Mouse (Mus musculus) fat pad, adult 2 months (tissue): Measurements from ENCODE around the gene Tfrc.
A peak's percentile ranks its signal among the peaks of the same experiment; 100 is the strongest.

Experiments used
- DNase-seq: peaks from one replicate; pipeline ENCODE4 v3.0.0-alpha.2; 2011; ENCODE audit warnings: low read depth, low spot score; ENCODE audit errors: extremely low read depth

Gene Tfrc

DNA sequence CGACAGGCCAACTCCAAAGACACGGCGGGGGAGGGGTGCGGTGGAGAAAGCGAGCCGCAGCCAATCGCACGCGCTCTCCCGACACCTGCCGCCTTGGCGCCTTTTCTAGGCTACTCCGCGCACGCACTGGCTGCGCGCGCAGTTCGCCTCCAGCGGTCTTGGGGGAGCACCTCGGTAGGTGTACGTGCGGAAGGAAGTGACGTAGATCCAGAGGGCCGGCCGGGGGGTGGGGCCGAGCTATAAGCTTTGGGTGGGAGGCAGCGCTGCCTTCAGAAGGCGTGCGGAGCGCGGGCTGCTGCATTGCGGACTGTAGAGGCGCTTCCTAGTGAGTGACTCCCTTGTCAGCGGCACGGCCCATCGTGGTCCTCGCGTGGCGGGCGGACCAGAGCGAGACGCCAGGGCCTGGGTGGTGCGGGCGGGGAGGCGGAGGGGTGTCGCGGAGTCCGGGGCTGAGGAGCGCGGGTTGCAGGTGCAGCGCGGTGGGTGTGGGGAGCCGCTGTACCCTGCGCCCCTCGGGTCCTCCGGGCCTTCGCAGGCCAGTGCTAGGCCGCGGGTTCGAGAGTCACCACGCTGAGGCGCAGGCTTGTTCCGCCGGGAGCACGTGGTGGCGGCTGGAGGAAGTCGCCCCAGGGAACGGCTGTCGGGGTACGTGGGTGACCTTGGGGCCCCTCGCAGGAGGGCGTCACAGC is at the start of gene Tfrc:
Gene Tfrc, plus strand, starts transcription at position 209 of the 689 bp plus-strand sequence.
- peak; percentile 66 for DNase-seq

DNA sequence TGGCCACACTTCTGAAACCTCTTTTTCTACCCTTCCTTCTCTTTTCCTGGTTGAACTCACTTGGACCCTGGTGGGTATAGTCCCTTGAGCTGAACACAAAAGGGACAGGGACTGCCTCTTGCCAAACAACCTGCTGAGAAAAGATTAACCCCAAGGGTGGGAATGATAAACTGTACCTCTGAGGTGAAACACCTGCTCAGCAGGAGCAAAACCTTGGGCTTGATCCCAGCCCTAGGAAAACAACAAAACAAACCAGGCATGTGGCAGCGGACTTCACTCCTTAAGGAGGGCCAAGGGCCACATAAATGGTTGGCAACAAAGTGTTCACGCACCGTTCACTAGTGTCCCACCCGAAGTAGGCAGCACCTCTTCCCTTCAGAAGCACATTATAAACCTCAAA is 49.2 kb upstream of the Tfrc start:
- DNase-seq = no peak

DNA sequence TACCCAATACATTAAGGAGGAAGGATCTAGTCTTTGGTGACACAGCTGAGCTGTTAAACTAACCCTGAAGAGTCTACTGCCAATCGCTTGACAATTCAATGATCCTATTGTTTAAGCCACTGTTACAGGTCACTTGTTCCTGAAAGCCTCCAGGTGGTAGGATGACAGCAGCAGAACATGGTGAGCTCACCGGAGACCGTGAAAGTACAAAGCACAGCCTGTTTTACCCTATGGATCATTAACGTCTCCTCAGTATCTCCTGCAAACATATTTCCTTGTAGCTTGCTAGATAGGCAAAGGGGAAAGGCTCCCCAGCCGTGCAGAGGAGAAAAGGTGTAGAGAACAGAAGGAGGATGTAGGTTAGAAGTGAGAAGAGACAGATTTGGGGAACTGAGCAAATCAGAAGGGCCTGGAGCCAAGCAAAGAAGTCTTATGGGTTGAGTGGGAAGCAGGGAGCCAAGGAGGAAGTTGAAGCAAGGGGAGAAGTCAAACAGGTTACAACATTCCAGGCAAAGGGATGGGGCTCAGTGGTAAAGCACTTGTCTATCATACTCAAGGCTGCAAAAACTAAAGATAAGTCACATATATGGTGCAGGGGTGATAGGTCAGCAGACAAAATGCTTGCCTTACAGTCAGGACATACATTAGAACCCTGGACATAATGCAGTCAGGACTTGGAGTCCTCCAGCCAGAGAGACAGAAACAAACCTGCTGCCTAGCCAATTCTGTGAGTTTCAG is 45.5 kb upstream of the Tfrc start:
- DNase-seq = peak; percentile 64

DNA sequence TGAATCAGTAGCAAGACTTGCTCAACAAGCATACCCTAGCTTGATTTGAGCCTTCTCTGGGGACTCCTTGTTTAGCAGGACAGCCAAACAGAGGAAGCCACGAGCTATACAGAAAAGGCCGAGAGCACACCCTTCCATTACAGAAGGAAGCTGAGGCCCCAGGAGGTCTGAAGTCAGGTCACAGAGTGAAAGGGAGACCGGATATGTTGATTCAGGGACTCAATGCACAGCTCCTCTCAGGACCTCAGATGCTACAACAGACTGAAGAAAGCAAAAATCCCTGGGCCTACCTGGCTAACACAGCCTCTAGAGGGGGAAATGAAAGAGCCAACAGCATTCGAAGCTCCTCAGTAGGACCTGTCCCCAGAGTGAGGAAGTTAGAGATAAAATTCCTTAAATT is 41.4 kb upstream of the Tfrc start:
- no peak for DNase-seq

DNA sequence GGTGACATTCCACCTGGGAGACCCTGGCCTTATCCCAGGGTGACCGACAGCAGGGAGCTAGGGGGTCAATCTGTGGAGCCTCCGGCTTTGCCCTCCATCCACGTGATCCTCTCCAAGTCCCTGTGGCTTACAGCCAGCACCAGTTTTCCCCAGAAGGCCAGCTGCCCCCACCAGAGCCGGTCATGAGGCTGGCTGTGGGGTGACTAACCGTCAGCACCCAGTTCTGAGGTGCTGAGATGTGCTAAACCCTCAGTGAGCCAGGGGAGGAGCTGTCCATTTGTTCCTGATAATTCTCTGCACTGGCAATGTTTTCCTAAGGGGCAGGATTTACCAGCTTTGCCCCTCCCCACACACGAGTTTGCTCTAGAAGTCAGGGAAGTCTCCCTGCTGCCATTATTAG is 40.3 kb upstream of the Tfrc start:
- DNase-seq = no peak

DNA sequence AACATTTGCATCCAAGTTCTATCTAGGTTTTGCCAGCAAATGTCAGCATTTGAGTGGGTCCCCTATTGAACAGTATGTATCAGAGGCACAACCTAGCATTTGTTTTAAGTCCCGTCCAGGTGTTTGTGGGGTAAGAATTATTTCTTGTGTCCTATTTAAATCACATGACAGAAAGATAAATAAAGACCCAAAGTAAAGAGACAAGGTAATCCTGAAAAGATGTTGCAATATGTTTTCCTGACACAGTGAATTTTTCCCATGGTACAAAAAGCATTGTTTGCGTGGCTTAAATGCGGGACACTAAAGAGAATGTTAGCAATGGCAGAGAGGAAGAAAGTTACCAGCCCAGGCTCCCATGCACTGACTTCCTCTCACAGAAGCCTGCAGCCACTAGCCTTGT is 38.7 kb upstream of the Tfrc start:
- no peak for DNase-seq

DNA sequence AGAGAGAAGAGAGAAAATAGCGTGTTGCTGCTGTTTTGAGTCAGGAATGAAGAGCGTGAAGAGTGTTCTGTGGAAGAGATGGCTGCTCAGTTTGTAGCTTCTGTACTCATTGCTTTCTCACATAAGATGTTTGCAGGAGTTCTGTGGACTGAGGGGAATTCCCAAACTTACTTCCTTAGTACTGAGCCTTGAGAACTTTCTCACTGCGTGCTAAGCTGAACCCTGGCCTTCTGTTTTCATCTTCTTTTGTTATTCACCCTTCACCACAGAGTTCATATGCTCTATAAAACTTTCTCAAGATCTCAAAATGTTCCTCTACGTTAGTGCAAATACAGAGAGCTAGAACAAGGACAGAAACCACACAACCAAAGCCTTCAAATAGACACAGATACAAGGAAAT is 36.2 kb upstream of the Tfrc start:
- no peak for DNase-seq

DNA sequence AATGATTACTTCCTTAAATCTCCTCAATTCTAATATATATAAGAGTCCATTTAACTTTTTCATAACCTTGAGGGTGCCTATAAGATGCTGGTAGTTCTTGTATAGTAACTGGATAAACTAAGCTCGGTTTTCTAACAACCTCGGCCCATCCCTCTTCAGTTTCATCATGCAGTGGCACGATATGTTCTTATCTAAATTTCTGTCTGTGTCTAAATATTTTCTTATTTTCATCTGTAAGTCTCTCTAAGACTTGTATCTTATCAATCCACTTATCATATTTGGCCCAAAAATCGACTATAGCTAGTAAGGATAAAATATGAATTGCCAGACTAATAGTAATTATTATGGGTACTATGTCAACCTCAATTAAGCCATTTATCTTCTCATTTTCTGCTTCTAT is 22.2 kb upstream of the Tfrc start:
- no peak for DNase-seq

DNA sequence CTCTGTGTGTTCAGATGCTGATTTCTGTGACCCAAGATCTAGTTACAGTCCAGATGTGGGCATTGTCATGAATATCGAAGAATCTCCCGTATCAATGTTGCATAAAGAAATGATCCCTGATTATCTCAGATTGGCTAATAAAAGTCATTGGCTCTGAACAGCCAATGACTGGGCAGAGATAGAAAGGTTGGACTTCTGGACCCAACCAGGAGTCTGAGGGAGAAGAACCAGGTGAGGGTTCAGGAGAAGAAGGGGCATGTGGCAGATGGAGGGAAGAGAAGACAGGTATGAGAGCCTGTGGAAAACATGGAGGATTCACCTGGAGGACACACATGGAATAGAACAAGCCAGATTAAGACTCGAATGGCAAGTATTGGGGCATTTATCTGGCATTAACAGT is 20.2 kb upstream of the Tfrc start:
- DNase-seq = no peak

DNA sequence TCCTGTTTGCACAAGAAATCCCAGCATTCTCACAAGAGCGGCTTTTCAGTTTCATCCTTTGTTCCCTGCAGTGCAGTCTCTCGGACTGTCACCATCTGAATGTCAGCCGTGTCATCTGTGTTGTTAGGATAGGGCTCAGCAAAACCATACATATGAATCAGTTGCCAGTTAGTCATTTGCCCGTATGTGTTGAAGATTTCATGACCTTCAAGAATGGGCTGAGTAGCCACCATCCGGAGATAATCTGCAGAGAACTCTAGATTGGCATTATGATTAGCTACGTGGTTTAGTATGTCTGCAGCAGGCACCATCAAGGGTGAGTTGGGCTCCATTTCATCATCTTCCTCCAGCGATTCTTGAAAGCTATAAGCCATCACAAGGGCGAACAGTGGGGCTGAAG is 17.2 kb upstream of the Tfrc start:
- no peak for DNase-seq

DNA sequence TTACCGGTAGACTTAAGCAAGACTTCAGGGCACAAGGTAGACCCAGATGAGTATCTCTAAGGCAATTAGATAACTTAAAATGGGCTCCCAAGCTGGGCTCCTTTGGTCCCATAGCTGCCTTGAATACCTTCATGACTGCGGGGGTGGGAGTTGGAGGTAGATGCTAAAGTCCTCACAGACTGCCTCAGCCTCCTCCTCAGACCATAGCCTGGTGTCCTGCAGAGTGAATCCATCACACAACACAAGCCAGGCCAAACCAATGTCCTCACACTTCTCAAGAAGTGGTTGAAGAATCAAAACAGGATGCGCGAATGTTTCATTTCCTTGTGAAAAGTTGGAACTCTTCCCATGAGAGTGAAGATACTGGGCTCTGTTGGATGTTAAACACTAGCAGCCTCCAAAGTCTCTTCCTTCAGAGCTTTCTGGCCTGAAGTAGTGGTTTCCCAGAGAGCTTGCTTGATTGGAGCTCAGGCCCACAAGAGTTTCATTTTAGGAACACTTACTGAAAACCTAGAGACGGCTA is 15.4 kb upstream of the Tfrc start:
- DNase-seq = no peak

DNA sequence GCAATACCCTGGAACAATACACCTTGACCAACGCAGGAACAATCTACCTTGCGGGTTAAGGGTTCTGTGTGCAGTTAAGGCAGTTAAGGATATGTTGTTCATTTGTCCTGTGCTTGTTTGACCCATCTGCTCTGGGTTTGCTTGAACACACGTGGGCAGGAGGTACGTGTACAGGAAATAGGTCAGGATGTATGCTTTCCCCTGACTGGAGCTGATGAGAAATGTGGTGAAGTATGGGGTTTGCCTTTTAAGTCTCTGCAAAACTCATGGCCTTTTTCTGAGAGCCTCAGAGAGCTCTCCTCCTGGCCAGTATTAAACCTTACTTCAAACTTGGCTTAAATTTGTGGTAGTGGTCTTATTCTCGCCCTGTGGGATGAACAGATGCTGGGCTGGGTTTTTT is 14.8 kb upstream of the Tfrc start:
- no peak for DNase-seq

DNA sequence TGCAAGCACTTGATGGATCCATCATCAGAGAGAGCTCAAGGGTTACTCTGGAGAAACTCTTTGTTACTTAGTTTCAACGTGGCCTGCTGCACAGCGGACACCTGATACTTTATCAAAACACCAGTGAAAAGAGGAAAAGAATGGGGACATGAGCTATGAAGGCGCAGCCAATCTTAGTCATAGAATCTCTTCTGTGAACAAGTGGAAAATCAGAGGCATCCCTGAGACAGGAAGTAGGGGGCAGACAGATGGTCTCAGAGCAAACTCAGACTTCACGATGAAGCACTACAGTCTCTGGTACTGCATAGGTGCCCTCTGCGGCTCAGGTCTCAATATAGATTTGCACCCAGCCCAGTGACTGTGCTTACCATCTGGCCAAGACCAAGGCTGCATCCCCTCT is 14.0 kb upstream of the Tfrc start:
- DNase-seq = no peak

DNA sequence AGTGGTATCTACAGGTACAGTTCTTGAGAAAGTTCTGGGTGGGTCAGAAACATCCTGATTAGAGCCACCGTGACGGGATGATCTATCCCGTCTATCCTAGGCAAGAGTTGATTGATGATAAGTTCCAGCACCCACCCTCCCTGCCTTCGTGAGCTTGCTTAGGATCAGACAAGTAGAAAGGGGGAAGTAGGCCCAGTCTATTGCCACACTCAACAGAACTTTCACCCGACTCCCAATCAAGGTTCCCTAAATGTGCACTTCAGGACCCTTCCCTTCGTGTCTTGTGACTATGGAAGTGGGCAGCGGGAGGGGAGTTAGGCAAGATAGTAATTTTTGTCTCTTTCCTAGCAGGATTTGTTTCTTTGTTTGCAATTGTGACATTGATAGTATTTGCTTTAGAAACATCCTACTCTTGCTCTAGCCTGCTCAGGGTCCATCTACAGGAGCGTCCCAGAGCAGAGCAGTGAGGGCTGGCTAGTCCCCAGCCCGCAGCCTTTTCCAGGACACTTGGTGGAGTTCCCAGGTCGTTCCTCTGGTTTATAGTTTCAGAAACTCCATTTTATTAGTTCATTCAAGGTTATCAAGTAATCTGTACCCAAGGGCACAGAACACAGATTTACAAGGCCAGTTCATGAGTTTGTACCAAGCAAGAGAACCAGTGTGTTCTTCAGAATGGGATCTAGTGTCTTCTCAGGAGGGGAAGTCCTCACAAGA is 13.4 kb upstream of the Tfrc start:
- no peak for DNase-seq

DNA sequence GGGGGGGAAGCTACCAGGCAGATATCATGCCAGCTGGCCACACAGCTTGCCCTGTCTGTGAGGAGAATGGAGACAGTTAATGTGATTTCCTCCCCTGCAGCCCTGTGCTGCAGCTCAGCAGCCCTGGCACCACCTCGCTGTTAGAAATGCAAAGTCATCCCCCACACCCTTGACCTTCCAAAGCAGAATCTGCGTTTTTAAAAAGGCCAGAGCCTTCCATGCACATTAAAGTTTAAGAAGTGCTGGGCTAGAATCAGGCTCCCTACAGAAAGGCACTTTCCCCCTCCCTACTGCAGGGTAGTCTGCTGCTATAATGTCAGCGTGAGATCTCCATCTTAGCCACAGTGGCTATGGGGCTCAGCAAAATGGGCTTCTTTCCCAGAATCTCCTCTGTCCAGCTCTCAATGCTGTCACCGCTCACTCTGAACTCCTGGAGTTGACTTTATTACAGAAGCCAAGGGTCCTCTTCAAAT is 10.8 kb upstream of the Tfrc start:
- no peak for DNase-seq

DNA sequence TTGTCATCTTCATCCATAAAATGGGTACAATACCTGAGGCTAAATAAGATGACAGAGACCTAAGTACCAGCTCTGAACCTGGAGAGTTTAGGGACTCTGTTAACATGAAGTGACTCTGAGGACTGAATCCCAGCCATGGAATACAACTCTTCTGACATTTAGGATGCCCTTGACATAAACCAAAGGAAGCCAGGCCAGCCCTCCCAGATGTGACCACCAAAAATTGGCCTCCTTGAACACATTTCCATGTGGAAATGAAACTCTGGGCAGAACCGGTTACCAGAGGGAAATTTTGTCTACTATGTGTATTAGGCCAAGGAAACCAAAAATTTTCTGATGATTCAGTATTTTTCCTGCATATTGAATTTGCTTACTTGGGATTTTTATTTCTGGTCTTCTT is 9.6 kb upstream of the Tfrc start:
- no peak for DNase-seq

DNA sequence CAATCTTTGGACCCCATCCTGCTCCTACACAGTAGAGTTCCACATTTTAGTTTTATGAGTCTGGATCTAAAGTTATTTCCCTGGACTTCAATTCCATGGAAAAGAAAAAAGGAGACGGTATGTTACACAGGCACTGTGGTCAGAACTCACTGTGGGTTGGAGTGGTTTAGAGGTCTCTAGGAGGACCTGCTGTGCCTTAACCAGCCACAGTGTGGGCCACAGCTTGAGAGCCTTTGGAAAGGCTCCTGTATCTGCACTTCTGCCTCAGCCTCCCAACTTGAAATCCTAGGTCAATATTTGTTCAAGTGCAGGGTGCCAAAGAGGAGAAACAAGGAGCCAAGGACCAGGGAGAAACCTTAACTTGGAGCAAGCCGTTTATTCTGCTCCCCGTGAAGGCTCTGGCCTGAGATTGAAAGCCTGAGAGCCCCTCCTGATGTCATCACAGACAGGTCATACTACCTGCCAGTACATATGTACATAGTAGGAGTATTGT is 6.5 kb upstream of the Tfrc start:
- DNase-seq = no peak

DNA sequence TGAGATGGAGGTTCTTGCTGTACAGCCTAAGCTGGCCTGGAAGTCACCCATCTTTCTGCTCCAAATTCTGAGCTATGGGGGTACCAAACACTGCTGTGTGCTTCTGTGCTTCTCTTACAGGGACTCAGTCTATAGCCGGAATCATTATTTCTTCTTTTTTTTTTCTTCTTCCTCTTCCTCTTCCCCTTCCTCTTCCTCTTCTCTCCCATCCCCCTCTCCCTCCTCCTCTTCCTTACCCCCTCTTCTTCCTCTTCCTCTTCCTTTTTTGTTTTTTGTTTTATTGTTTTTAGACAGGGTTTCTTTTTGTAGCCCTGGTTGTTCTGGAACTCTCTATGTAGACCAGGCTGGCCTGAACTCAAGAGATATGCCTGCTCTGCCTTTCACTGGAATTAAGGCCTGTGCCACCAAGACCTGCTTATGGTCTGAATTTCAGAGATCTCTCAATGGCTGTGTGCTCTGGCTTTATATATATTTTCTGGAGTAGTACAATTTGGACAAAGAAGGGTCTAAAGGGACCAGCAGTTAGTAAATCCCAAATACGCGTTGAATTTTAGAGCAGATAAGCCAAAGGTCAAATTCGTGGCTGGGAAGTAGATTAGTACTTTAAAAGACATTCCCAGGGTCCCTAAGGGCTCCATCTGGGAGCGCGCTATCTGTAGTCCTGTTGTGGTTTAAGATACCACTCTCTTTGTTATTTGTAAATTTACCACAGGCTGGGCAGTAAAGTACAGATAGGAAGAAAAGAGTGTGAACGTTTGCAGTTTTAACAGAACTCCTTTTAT is 967 bp upstream of the Tfrc start:
- no peak for DNase-seq

DNA sequence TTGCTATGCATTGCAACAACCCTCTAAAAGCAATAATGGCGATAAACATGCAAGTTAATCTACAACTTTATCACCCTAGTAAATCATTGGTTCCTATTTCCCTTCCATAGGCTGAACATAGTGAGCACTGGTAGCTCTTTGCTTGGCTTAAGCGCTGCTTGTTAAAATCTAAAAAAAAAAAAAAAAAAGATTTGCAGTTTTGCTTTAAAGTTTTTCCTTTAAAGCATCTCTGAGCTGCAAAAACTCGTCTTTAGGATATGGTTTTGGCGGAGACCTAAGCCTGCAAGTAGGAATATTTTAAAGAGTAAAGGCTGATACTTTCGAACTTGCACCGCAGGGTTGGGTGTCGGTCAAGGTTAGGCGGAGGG is 392 bp upstream of the Tfrc start:
- no peak for DNase-seq

DNA sequence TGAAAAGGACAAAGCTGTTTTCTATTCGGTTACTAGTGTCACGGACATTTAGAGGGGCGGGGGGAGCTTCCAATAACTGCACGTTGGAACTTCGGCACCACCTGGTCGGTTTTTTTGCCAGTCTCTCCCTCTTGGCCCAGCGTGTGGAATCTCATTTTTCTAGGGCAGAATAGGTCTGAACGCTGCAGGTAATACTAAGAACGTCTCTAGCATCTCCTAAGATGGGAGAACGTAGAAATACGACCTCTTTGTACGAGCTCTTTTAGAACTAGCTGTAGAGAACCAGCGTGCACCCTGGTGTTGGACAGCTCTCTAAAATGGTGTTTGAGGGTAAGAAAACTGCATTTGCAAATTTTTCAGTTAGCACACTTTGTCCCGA is 670 bp downstream of the Tfrc start:
- DNase-seq = no peak
